Mouse (Mus musculus) liver, adult 2 months (tissue): ENCODE measurements around the gene Hrh1.
"Not testable (repeated sequence)": the region's sequence is repeated elsewhere in the genome, so short reads cannot be mapped to it uniquely, and the experiment has no call there.

Experiments used
- CTCF ChIP-seq: fragments of 200-500 bp; IDR thresholded peaks from 2 replicates; pipeline ENCODE4 v1.5.1; 2011; ENCODE audit warnings: low read depth, low read length, control low read depth
- POLR2A ChIP-seq: fragments of 200-500 bp; IDR thresholded peaks from 2 replicates; pipeline ENCODE4 v1.6.1; 2011; ENCODE audit warnings: low read length, control low read depth; ENCODE audit not compliant: insufficient read depth; ENCODE audit errors: extremely low read depth

GRCm38 (mm10) chr6:114514038-114514437 lies 116.3 kb downstream of the Hrh1 start:
- not testable (repeated sequence) for TF ChIP-seq CTCF, POLR2A
